Mouse (Mus musculus) myocyte (in vitro differentiated cells): Measurements from ENCODE around the gene Cox4i2. TPM values are rescaled to one million over a fixed set of nuclear protein-coding genes. Genes with fewer than 3 reads are reported as not detected.
A peak's percentile ranks its signal among the peaks of the same experiment; 100 is the strongest.

Experiments
- H3K27me3 ChIP-seq: one replicate; pipeline ENCODE4 v1.6.1; 2011; ENCODE audit not compliant: control insufficient read depth, insufficient read depth, insufficient read length
- H3K36me3 ChIP-seq: one replicate; pipeline ENCODE4 v1.6.1; 2011; ENCODE audit not compliant: control insufficient read depth, insufficient read depth
- H3K4me2 ChIP-seq: one replicate; pipeline ENCODE4 v1.6.1; 2011; ENCODE audit warnings: low read depth, control low read depth
- H3K4me3 ChIP-seq: one replicate; pipeline ENCODE4 v1.5.1; 2011; ENCODE audit warnings: mild to moderate bottlenecking, control low read depth, moderate library complexity
- H3K79me2 ChIP-seq: one replicate; pipeline ENCODE4 v1.6.1; 2011; ENCODE audit not compliant: control insufficient read depth, insufficient read depth
- H3ac ChIP-seq: one replicate; pipeline ENCODE4 v1.6.1; 2011; ENCODE audit not compliant: control insufficient read depth, insufficient read length
- CEBPB ChIP-seq: IDR thresholded peaks from 2 replicates; pipeline ENCODE4 v1.6.1; 2011; ENCODE audit warnings: mild to moderate bottlenecking, moderate library complexity; ENCODE audit not compliant: poor library complexity, insufficient read depth, severe bottlenecking
- E2F4 ChIP-seq: IDR thresholded peaks from one replicate; pipeline ENCODE4 v1.6.1; 2011; ENCODE audit warnings: mild to moderate bottlenecking, control low read depth, moderate library complexity; ENCODE audit not compliant: insufficient read depth
- MAX ChIP-seq: IDR thresholded peaks from one replicate; pipeline ENCODE4 v1.6.1; 2011; ENCODE audit warnings: low read depth, mild to moderate bottlenecking, control low read depth
- MYOD1 ChIP-seq, 3 experiments: IDR thresholded peaks; one replicate each; pipeline ENCODE4 v1.6.1; 2011; ENCODE audit warnings: control low read depth in 2 of 3, low read depth in 2 of 3, mild to moderate bottlenecking in 2 of 3, moderate library complexity in 1 of 3; ENCODE audit not compliant: insufficient read length in 2 of 3, control insufficient read depth in 1 of 3
- MYOG ChIP-seq, 3 experiments: IDR thresholded peaks; one replicate each; pipeline ENCODE4 v1.6.1; 2011; ENCODE audit warnings: control low read depth in 2 of 3, low read depth in 2 of 3, mild to moderate bottlenecking in 2 of 3; ENCODE audit not compliant: insufficient read length in 2 of 3, control insufficient read depth in 1 of 3, insufficient read depth in 1 of 3
- POLR2A ChIP-seq: IDR thresholded peaks from one replicate; pipeline ENCODE4 v1.6.1; 2011; ENCODE audit warnings: low read depth, mild to moderate bottlenecking, control low read depth, moderate library complexity; ENCODE audit not compliant: insufficient read length
- POLR2AphosphoS2 ChIP-seq: IDR thresholded peaks from one replicate; pipeline ENCODE4 v1.6.1; 2011; ENCODE audit warnings: low read depth, control low read depth; ENCODE audit not compliant: insufficient read length
- REST ChIP-seq: IDR thresholded peaks from one replicate; pipeline ENCODE4 v1.6.1; 2011; ENCODE audit warnings: mild to moderate bottlenecking, control low read depth, moderate library complexity; ENCODE audit not compliant: insufficient read depth, insufficient read length
- SRF ChIP-seq: IDR thresholded peaks from one replicate; pipeline ENCODE4 v1.6.1; 2011; ENCODE audit warnings: low read depth; ENCODE audit not compliant: control insufficient read depth, insufficient read length
- TCF12 ChIP-seq: IDR thresholded peaks from one replicate; pipeline ENCODE4 v1.6.1; 2011; ENCODE audit warnings: mild to moderate bottlenecking, control low read depth; ENCODE audit not compliant: poor library complexity, insufficient read depth, severe bottlenecking
- TCF3 ChIP-seq: IDR thresholded peaks from one replicate; pipeline ENCODE4 v1.6.1; 2011; ENCODE audit warnings: low read depth, control low read depth; ENCODE audit not compliant: insufficient read length
- USF1 ChIP-seq: IDR thresholded peaks from one replicate; pipeline ENCODE4 v1.6.1; 2011; ENCODE audit warnings: low read depth, mild to moderate bottlenecking, control low read depth, moderate library complexity
- polyA plus RNA-seq: library from polyadenylated mRNA; unstranded; fragments of >200 nt; fragmentation: generic; extraction: Trizol; gene quantifications from one replicate; pipeline ENCODE4 v1.2.1, GENCODE M21; 2012; ENCODE audit warnings: missing spikeins

Cox4i2 gene
- not detected for polyA plus RNA-seq

DNA sequence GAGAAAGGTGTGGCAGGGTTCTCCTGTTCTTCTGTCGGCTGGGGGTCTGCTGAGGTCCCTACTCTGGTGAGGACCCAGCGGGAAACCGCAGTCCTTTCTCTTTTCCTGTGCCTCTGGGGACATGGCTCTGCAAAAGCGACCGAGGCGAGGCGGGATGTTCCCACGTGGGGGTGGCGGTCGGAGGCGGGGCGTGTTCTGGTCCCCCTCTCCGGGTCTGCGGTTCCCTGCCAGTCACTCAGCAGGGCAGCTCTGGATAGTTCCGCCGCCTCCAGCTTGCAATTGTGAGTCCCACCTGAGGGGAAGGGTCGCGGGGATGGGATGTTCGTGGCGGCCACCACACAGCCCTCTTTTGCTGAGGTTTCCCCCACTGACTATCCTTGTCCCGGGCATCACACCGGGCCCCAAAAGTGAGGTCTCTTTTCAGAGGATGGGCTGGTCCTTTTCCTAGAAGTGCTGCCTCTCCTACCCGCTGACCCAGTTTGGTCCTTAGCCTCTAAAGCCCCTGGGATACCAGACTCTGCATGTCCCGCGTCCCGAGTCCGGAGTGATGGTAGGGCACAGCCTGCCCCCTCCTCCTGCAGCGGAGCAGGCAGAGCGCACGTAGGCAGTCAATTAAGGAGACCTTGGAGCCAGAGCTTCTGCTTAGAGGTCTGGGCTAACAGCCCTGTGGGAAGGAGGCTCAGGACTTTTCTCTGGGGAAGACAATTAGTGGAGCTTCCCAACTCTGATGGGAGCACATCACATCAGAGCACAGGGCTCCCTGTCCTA, at the start of gene Cox4i2:
Gene Cox4i2 (plus strand): TSS at position 230 of the 768 bp plus-strand sequence.
- H3ac ChIP-seq = no peak within 1 kb of the TSS
- H3K27me3 ChIP-seq = no peaks in the 10 kb centered on the region
- no peaks in the 10 kb centered on the region for H3K79me2 ChIP-seq
- H3K36me3 ChIP-seq = no peaks in the 10 kb centered on the region
- H3K4me2 ChIP-seq = no peak within 1 kb of the TSS
- H3K4me3 ChIP-seq = no peak within 1 kb of the TSS
- no peak for TF ChIP-seq MYOD1 (IDR thresholded peaks at IDR 0.05; ENCODE audit: control insufficient read depth in 1 of 3, insufficient read length in 2 of 3, low read depth in 2 of 3)
- TF ChIP-seq TCF12 = no peak
- TF ChIP-seq MYOG (IDR thresholded peaks at IDR 0.05; ENCODE audit: control insufficient read depth in 1 of 3, insufficient read depth in 1 of 3, insufficient read length in 2 of 3, low read depth in 2 of 3) = no peak
- no peak for TF ChIP-seq CEBPB
- no peak for TF ChIP-seq MAX
- no peak for TF ChIP-seq POLR2AphosphoS2
- no peak for TF ChIP-seq POLR2A
- no peak for TF ChIP-seq TCF3
- no peak for TF ChIP-seq REST
- TF ChIP-seq USF1 = no peak
- no peak for TF ChIP-seq E2F4
- no peak for TF ChIP-seq SRF

- no peak overlapping the region for H3K4me2 ChIP-seq
- peaks cover 13% of the 10 kb centered on the region for H3K36me3 ChIP-seq
- H3ac ChIP-seq = no peak overlapping the region
- no peak overlapping the region for H3K4me3 ChIP-seq
- TF ChIP-seq USF1 (no peak), MAX (no peak), SRF (no peak), E2F4 (no peak), POLR2A (no peak), POLR2AphosphoS2 (no peak), TCF12 (no peak), REST (no peak), CEBPB (no peak)
- H3K27me3 ChIP-seq = no peaks in the 10 kb centered on the region
- H3K79me2 ChIP-seq = no peaks in the 10 kb centered on the region
These were observed 49.7 kb upstream of the Cox4i2 start for GRCm38 (mm10) chr2:152704256-152704605.

GRCm38 (mm10) chr2:152704811-152705370, 49.1 kb upstream of the Cox4i2 start:
- TF ChIP-seq CEBPB = no peak
- no peak for TF ChIP-seq USF1
- TF ChIP-seq POLR2A = no peak
- TF ChIP-seq SRF = no peak
- no peak for TF ChIP-seq MAX
- no peak for TF ChIP-seq MYOD1 (IDR thresholded peaks at IDR 0.05; ENCODE audit: control insufficient read depth in 1 of 3, insufficient read length in 2 of 3, low read depth in 2 of 3)
- TF ChIP-seq E2F4 = no peak
- TF ChIP-seq REST = no peak
- no peak for TF ChIP-seq TCF12
- no peak for TF ChIP-seq TCF3
- TF ChIP-seq POLR2AphosphoS2 = no peak
- no peak for TF ChIP-seq MYOG (IDR thresholded peaks at IDR 0.05; ENCODE audit: control insufficient read depth in 1 of 3, insufficient read depth in 1 of 3, insufficient read length in 2 of 3, low read depth in 2 of 3)
- H3K79me2 ChIP-seq = no peaks in the 10 kb centered on the region
- no peak overlapping the region for H3K4me2 ChIP-seq
- H3ac ChIP-seq = no peak overlapping the region
- H3K4me3 ChIP-seq = no peak overlapping the region
- H3K27me3 ChIP-seq = no peaks in the 10 kb centered on the region
- H3K36me3 ChIP-seq = peaks cover 13% of the 10 kb centered on the region

DNA sequence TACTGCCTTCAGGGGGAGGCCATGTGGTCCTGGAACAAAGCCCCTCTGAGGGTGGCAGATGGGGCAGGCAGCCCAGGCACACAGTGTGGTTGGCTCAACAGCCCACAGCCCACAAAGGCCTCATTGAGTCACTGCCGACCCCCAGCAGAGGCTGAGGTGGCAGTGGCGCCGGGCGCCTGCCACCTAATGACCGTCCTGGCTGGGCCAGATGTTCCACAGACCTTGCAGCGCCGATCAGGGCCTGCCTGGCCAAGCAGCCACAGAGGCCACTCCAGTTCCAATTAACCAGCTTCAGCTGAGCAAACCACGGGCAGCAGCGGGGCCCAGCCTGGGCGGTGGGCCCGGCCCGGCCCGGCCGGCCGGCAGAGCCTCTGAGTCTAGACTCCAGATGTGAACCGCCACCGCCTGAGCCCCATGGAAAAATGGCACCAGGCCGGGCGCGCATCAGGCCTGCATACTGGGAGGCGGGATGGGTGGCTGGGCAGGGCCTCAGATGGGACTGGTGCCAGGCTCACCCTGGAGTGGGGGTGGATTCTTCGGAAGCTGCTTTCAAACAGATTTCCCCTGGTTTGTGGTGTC, 47.9 kb upstream of the Cox4i2 start:
- Histone ChIP-seq H3K4me3 (no peak overlapping the region), H3ac (no peak overlapping the region), H3K36me3 (peaks cover 10% of the 10 kb centered on the region), H3K79me2 (no peaks in the 10 kb centered on the region), H3K4me2 (peak overlapping the region; percentile 50), H3K27me3 (no peaks in the 10 kb centered on the region)
- TF ChIP-seq CEBPB (no peak), SRF (no peak), E2F4 (no peak), REST (no peak), POLR2AphosphoS2 (no peak), POLR2A (peak; percentile 29)

DNA sequence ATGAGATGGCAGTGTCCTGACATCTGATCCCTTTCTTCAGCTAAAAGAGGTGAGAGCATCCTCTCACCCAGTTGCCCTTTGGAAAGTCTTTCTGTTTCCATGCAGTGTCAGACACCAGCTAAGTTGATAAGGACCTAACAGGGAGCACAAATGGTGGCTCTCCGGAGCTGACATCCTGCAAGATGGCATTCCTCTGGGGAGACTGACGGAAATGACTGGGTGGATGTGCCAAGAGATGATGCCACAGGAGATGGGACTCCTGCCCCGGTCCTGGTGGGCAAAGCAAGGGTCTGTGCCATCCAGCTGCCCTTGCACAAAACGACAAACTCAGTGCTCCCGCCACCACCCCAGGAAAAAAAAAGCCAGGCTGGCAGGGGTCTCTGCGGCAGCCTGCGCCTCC, 46.8 kb upstream of the Cox4i2 start:
- no peak overlapping the region for H3ac ChIP-seq
- no peaks in the 10 kb centered on the region for H3K27me3 ChIP-seq
- peak overlapping the region; percentile 10 for H3K4me3 ChIP-seq
- TF ChIP-seq USF1 (no peak), E2F4 (no peak), REST (no peak), CEBPB (no peak), SRF (no peak), MYOD1 (IDR thresholded peaks at IDR 0.05; ENCODE audit: control insufficient read depth in 1 of 3, insufficient read length in 2 of 3, low read depth in 2 of 3) (no peak), TCF3 (no peak), MAX (no peak), POLR2A (no peak), POLR2AphosphoS2 (no peak), MYOG (IDR thresholded peaks at IDR 0.05; ENCODE audit: control insufficient read depth in 1 of 3, insufficient read depth in 1 of 3, insufficient read length in 2 of 3, low read depth in 2 of 3) (no peak), TCF12 (no peak)
- H3K79me2 ChIP-seq = no peaks in the 10 kb centered on the region
- peaks cover 4% of the 10 kb centered on the region for H3K36me3 ChIP-seq
- peak overlapping the region; percentile 50 for H3K4me2 ChIP-seq
